Mouse (Mus musculus) gastrocnemius, adult 18-20 months (tissue): ENCODE data around the gene Rnf151. TPM values are rescaled to one million over a fixed set of nuclear protein-coding genes. Genes with fewer than 3 reads are reported as not detected.
"Not testable (repeated sequence)": the region's sequence is repeated elsewhere in the genome, so short reads cannot be mapped to it uniquely, and the experiment has no call there.

ENCODE experiments used
- DNase-seq: peaks from one replicate; pipeline ENCODE4 v3.0.0; 2021; ENCODE audit warnings: low spot score
- total RNA-seq, 2 experiments: library from RNA; stranded (reverse); gene quantifications; 2 replicates each; pipeline ENCODE4 v1.2.3; 2021

Gene Rnf151
- total RNA-seq, 2 experiments from 2014 or later: not detected

DNA sequence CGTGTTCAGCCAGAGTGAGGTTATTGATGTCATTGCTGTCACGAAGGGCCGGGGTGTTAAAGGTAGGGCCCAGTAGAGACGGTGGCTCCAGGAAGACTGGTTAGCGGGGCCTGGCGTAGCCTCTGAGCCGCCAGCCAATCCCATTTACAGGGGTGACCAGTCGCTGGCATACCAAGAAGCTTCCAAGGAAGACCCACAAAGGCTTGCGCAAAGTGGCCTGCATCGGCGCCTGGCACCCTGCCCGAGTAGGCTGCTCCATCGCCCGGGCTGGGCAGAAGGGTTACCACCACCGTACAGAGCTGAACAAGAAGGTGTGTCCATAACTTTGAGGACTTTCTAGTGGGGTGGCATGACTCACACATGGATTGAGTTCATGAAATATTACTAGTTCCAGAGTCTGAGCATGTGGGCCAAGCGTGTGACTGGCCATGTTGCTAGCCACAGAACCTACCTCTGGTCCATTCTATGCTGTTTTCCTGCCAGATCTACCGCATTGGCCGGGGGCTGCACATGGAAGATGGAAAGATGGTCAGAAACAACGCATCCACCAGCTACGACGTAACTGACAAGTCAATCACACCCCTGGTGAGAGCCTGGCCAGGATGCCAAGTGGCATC lies 15.7 kb upstream of the Rnf151 start:
- DNase-seq: no peak

DNA sequence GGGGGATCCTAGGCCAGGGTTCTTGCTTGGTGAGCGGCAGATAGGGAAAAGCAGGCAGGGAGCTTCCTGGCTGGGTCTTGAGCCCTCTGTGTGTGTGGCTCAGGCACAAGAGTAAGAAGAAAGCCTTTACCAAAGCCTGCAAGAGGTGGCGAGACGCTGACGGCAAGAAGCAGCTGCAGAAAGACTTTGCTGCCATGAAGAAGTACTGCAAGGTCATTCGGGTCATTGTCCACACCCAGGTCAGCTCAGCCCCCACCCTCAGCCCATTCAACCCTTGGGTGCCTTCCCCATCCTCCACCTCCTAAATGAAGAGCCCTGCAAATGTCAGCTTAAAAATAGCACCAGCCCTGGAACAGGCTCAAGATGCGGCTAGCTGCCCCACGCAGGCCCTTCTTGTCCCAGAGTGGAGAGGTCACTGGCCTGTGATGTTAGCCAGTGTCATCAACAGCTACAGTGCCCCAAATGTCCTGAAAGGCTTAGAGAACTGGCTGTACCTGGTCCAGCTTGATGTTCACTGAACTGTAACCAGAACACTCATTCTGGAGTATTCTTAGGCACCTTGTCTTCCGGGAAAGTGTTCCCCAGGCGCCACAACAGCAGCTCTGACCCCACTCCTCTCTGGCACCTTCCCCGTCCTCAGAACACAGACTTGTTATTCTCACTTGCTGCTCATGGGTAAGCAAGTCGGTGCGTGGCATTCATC lies 14.5 kb upstream of the Rnf151 start:
- DNase-seq: peak; percentile 89

DNA sequence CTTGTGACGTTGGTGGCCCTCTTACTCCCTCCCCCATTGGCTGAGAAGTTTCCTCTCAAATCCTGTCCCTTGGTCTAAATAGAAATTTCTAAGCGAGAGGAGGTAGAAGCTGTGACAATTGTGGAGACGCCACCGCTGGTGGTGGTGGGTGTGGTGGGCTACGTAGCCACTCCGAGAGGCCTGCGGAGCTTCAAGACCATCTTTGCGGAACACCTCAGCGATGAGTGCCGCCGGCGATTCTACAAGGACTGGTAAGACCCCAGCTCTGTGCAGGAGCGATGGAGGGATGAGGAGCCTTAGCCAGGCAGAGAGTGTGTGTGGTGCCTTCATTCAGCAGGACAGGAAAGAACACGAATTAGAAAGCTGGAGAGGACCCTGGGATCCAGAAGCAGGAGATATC lies 12.9 kb upstream of the Rnf151 start:
- no peak for DNase-seq

GRCm38 (mm10) chr17:24729067-24729466 lies 11.2 kb upstream of the Rnf151 start:
- DNase-seq: peak; percentile 55

GRCm38 (mm10) chr17:24728184-24728583 lies 10.3 kb upstream of the Rnf151 start:
- no peak for DNase-seq

- peak; percentile 85 for DNase-seq
Measured at GRCm38 (mm10) chr17:24727618-24728017, 9.8 kb upstream of the Rnf151 start, which contains the start of gene Rpl3l. TSS of gene Rpl3l (plus strand) at chr17:24727820.

DNA sequence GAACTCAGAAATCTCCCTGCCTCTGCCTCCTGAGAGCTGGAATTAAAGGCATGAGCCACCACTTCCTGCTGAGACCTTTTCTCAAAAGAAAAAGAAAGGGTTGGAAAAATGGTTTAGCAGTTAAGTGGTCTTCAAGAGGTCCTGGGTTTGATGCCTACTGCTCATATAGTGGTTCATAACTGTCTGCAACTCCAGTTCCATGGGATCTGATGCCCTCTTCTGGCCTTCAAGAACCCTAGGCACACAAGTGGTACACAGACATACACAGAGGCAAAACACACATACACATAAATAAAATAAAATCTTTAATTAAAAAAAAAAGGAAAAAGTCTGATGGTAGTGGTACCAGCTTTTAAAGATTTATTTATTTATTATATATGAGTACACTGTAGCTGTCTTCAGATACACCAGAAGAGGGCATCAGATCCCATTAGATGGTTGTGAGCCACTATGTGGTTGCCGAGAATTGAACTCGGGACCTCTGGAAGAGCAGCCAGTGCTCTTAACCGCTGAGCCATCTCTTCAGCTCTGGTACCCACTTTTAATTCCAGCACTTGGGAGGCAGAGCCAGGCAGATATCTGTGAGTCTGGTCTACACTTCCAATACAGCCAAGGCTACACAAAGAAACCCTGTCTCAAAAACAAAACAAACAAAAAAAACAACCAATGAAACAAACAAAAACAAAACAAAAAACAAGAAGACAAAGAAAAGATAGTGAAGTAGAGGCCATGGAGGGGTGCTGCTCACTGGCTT lies 8.0 kb upstream of the Rnf151 start:
- no peak for DNase-seq

DNA sequence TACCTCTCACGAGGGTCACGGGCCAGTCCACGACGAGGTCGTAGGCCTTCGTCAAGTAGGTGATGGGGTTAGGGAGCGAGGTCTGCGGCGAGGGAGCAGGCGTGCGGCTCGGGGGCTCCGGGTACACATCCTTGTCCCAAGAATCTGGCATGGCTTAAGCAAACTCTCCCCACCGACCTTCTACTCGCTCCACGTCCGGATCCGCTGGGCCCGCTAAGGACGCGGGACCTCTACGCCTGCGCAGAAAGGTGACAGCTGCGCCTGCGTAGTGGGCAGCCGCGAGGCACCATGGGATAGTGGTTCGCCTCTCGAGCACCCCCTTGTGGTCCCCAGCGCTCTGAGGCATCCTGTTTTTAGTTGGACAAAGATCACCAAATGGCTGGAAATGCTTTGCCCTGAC lies 6.3 kb upstream of the Rnf151 start, which contains the start of gene Ndufb10:
Gene Ndufb10 (minus strand): TSS at position 295 of the 400 bp plus-strand sequence.
- peak; percentile 96 for DNase-seq

DNA sequence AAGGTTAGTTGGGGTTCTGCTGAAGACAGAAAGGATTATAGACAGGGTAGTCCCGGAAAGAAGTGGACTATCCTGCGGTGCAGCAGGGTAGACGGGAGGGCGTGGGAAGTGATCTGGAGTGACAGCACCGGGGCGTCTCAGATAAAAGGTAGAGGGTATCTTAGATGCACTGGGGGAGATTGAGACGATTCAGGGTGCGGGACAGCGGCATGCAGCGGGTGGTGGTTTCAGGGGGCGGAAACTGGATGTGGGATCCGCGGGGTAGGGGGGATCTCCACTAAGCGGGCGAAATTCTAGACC lies 6.0 kb upstream of the Rnf151 start:
- no peak for DNase-seq

DNA sequence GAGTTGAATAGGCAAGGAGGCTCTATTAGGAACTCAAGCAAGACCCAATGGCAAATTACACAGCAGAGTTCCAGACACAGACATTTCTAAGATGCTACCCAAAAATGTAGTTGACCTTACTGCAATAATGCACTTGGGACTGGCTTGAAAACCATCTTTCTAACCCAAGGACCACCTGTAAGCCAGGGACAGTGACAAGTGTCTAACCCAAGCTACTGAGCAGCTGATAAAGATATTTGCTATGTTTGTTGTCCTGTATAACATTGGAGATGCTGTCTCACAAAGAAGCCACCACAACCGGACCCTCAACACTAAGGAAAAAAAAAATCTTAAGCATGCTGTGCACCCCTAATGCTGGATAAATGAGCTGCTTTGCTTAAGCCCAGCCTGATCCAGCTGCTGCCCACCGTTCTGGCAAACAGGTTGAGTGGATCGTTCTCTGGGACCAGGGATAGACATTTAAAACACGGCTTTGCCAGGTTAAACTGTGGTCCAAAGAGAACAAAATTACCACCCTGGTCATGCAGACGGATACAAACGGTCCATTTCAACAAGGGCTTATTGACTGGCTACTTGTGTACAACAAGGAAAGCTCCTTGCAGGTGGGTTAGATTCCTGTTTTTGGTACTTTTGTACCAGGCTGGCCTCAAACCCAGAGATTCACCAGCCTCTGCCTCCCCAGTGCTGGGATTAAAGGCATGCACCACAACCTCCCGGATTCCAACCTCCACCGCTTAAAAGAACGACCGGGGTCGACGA lies 5.4 kb upstream of the Rnf151 start:
- no peak for DNase-seq

- DNase-seq: no peak
Measured at GRCm38 (mm10) chr17:24722220-24722924, 4.5 kb upstream of the Rnf151 start.

DNA sequence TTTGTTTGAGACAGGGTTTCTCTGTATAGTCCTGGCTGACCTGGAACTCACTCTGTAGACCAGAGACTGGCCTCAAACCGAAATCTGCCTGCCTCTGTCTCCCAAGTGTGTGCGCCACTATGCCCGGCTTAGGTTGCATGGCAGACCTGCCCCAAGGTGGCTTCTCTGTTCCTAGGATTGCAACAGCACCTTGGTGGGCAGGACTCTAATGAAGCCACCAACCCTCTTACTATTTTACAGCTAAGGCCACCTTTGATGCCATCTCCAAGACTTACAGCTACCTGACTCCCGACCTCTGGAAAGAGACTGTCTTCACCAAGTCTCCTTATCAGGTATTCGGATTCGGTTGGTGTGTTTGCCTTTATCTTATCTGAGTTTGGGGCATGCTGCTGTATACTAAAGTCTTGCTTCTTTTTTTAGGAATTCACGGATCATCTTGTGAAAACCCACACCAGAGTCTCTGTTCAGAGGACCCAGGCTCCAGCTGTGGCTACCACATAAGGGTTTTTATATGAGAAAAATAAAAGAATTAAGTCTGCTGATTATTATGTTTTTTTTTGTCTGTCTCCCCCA lies 3.6 kb upstream of the Rnf151 start:
- DNase-seq: not testable (repeated sequence)

- not testable (repeated sequence) for DNase-seq
Measured at GRCm38 (mm10) chr17:24720616-24721015, 2.8 kb upstream of the Rnf151 start.

DNA sequence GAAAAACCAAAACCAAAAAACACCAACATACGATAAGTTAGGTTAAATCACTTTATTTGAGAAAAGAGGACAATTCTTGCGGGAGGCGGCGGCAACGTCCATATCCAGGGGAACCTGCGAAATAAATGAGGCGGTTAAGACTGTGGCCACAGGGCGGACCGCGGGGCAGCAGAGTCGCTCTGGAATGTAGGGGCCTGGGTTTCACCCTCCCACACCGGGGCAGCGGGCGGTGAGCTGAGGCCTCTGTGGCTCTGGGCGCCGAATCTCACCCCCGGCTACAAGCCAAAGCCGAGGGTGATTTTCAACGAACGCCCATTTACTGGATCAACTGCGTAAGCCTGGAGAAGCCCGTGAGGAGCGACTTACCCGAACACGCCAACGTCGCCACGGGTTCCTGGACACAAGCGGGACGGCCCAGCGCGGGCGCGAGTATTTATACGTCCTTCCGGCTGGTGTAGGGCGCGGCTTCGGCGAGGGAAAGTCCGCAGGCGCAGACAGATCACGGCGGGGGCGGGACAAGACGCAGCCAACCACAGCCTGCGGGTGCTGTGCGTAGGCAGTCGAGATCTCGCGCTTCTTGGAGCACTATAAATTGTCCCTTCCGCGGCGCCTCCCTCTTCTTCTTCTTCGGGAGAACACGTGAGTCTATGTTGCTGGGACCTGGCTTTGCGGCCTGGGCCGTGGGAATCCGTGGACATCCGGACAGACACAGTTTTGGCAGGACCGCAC lies 1.8 kb upstream of the Rnf151 start:
- peak; percentile 98 for DNase-seq

GRCm38 (mm10) chr17:24718938-24719337 lies 1.1 kb upstream of the Rnf151 start:
- not testable (repeated sequence) for DNase-seq

- no peak for DNase-seq
Measured at GRCm38 (mm10) chr17:24716166-24716682, 1.6 kb downstream of the Rnf151 start.

DNA sequence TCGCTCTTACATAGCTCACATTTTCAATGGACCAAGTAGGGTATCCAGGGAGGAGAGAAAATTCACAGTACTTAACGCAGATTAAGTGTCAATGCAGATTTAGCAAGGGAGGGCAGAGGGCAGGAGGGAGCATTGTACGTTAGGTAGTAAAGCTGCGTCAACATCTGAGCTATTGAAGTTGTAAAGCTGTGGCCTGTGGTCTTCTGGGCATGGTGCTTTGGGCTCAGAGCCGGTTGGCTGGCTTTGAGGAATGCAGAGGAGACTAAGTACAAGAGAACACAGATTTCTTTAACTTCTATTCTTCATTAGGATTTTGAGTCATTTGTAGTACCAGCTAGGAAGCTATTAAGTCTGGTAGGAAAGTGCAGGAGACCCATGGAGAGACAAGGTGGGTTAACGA lies 2.3 kb downstream of the Rnf151 start:
- DNase-seq: no peak

- DNase-seq: no peak
Measured at GRCm38 (mm10) chr17:24708646-24709045, 9.2 kb downstream of the Rnf151 start.

- no peak for DNase-seq
Measured at GRCm38 (mm10) chr17:24707801-24708425, 9.9 kb downstream of the Rnf151 start.
